Mouse (Mus musculus): ENCODE data around the gene Gm11096.

- no peak for TF ChIP-seq CTCF (IDR thresholded peaks at IDR 0.05; ENCODE audit: low read depth, low read length)
- no peak for TF ChIP-seq POLR2A (IDR thresholded peaks at IDR 0.05; ENCODE audit: extremely low read depth, insufficient read depth, low read length)
Observed at GRCm38 (mm10) chr17:81402636-81403035, 38.9 kb upstream of the Gm11096 start.
